Mouse (Mus musculus) lung, embryonic 16.5 days (tissue): ENCODE measurements around the gene Phospho1. TPM values are rescaled to one million over a fixed set of nuclear protein-coding genes. Genes with fewer than 3 reads are reported as not detected.

Experiments used
- ATAC-seq: fragments of 200-750 bp; cut with Nextera tagmentation; 2 replicates; pipeline ENCODE4 v1.8.0; 2017; ENCODE audit warnings: low read depth, mild to moderate bottlenecking, moderate library complexity
- H3K27ac ChIP-seq: fragments of 300-500 bp; sonication (generic); 2 replicates; pipeline ENCODE4 v1.5.1; 2014; ENCODE audit warnings: mild to moderate bottlenecking, control low read depth, low read length
- H3K27me3 ChIP-seq: fragments of 300-500 bp; sonication (generic); 2 replicates; pipeline ENCODE4 v1.6.1; 2014; ENCODE audit warnings: low read depth, low read length, mixed read lengths; ENCODE audit not compliant: control insufficient read depth, insufficient read depth
- H3K36me3 ChIP-seq: fragments of 300-500 bp; sonication (generic); 2 replicates; pipeline ENCODE4 v1.6.1; 2014; ENCODE audit warnings: low read length; ENCODE audit not compliant: control insufficient read depth, insufficient read depth
- H3K4me1 ChIP-seq: fragments of 300-500 bp; sonication (generic); replicated peaks from 2 replicates; pipeline ENCODE4 v1.6.1; 2014; ENCODE audit warnings: low read length, mixed read lengths; ENCODE audit not compliant: control insufficient read depth, insufficient read depth
- H3K4me2 ChIP-seq: fragments of 300-500 bp; sonication (generic); 2 replicates; pipeline ENCODE4 v1.6.1; 2014; ENCODE audit warnings: low read depth, low read length, control low read depth
- H3K4me3 ChIP-seq: fragments of 300-500 bp; sonication (generic); 2 replicates; pipeline ENCODE4 v1.5.1; 2014; ENCODE audit warnings: mild to moderate bottlenecking, low read length, control low read depth
- H3K9ac ChIP-seq: fragments of 300-500 bp; sonication (generic); 2 replicates; pipeline ENCODE4 v1.6.1; 2014; ENCODE audit warnings: low read length, control low read depth
- H3K9me3 ChIP-seq: fragments of 300-500 bp; sonication (generic); 2 replicates; pipeline ENCODE4 v1.6.1; 2016; ENCODE audit warnings: low read length; ENCODE audit not compliant: control insufficient read depth
- WGBS: fragments of 180-500 bp; shearing (Covaris S2); extraction: QIAGEN DNeasy Blood & Tissue Kit; methylation state at CpG from one replicate; pipeline ENCODE4 v1.1.7; 2014; 5-methylcytosine and 5-hydroxymethylcytosine counted together
- polyA plus RNA-seq: library from polyadenylated mRNA; unstranded; fragments of >200 nt; fragmentation: Nextera tagmentation; extraction: Ambion mirVana; gene quantifications from 2 replicates; pipeline ENCODE4 v1.2.1, GENCODE M21; 2015

Phospho1 gene
- polyA plus RNA-seq, 1 experiment from 2014 or later, result 1.7 TPM

- 93% methylated on average over 4 of the region's 4 CpGs for WGBS
- H3K4me2 ChIP-seq, result no peak overlapping the region
- ATAC-seq, result no peak
These were observed 38.6 kb upstream of the Phospho1 start for GRCm38 (mm10) chr11:95785675-95786074.

DNA sequence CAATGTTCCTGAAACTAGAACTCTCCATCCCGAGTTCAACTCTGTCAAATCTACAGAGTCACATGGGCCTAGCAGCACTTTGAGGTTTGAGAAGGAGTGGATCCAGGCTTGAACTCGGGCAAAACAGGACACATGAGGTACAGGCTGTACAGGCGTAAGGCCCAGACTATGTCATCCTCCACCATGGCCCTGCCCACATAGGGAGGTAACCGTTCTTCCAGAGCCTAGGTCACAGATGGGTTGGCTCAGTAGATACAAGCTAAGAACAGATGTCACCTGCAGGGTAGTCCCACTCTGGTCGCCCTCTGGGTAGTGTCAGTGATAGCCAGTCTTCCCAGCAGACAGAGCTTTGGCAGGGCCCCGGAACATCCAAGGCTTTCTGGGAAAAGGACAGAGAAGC, 37.8 kb upstream of the Phospho1 start:
- 81% methylated on average over 6 of the region's 6 CpGs for WGBS

More at GRCm38 (mm10) chr11:95785675-95786074, 38.6 kb upstream of the Phospho1 start:
- no peak overlapping the region for H3K27ac ChIP-seq
- no peaks in the 10 kb centered on the region for H3K27me3 ChIP-seq
- H3K36me3 ChIP-seq, result no peaks in the 10 kb centered on the region
- no peaks in the 10 kb centered on the region for H3K9me3 ChIP-seq
- no peak overlapping the region for H3K9ac ChIP-seq
- no peaks in the 10 kb centered on the region for H3K4me1 ChIP-seq
- H3K4me3 ChIP-seq, result no peak overlapping the region

GRCm38 (mm10) chr11:95789451-95789891, 34.8 kb upstream of the Phospho1 start:
- no peak overlapping the region for H3K4me3 ChIP-seq
- WGBS, result 66% methylated on average over 8 of the region's 8 CpGs

More for the DNA sequence above, 37.8 kb upstream of the Phospho1 start:
- Histone ChIP-seq H3K4me2 (no peak overlapping the region), H3K36me3 (no peaks in the 10 kb centered on the region), H3K27me3 (no peaks in the 10 kb centered on the region), H3K4me1 (no peaks in the 10 kb centered on the region), H3K9me3 (no peaks in the 10 kb centered on the region), H3K9ac (no peak overlapping the region), H3K27ac (no peak overlapping the region), H3K4me3 (no peak overlapping the region)
- ATAC-seq, result no peak

GRCm38 (mm10) chr11:95791787-95792186, 32.5 kb upstream of the Phospho1 start:
- Histone ChIP-seq H3K9me3 (no peaks in the 10 kb centered on the region), H3K27me3 (peaks cover 2% of the 10 kb centered on the region), H3K36me3 (no peaks in the 10 kb centered on the region), H3K4me1 (peaks cover 6% of the 10 kb centered on the region), H3K9ac (no peak overlapping the region), H3K4me3 (no peak overlapping the region), H3K4me2 (no peak overlapping the region), H3K27ac (no peak overlapping the region)
- 76% methylated on average over 13 of the region's 13 CpGs for WGBS
- ATAC-seq, result no peak

More at GRCm38 (mm10) chr11:95789451-95789891, 34.8 kb upstream of the Phospho1 start:
- Histone ChIP-seq H3K27ac (no peak overlapping the region), H3K9me3 (no peaks in the 10 kb centered on the region), H3K9ac (no peak overlapping the region), H3K4me2 (no peak overlapping the region), H3K4me1 (no peaks in the 10 kb centered on the region), H3K27me3 (no peaks in the 10 kb centered on the region), H3K36me3 (no peaks in the 10 kb centered on the region)
- peak; percentile 23; the same call in 1 of the 2 replicates for ATAC-seq

DNA sequence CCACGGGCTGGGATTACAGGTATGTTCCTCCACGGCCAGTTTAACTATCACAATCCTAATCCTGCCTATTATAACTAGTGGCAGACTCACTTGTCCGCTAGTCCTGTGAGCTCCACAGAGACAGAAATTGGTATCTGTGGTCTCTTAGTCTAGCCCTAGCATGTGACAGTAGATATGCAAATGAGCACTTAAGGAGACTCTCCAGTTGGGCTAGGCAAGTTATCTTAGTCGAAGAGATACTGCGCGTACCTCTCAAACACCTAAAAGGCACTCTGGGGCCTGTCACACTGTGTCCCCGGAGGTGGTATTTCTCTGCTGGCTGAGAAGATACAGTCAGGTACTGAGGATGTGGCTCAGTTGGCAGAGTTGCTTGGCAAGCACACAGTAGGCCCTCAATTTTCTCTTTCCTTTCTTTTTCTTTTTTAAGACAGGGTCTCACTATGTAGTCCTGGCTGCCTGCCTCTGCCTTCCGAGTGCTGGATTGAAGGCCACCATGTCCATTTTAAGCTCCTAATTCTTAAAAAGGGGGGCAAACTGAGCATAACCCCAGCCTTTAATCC, 31.3 kb upstream of the Phospho1 start:
- Histone ChIP-seq H3K9ac (no peak overlapping the region), H3K9me3 (no peaks in the 10 kb centered on the region), H3K4me2 (no peak overlapping the region), H3K4me1 (peaks cover 8% of the 10 kb centered on the region), H3K27me3 (peaks cover 9% of the 10 kb centered on the region), H3K4me3 (no peak overlapping the region), H3K36me3 (no peaks in the 10 kb centered on the region), H3K27ac (no peak overlapping the region)
- WGBS, result 89% methylated on average over 8 of the region's 8 CpGs
- no peak for ATAC-seq

DNA sequence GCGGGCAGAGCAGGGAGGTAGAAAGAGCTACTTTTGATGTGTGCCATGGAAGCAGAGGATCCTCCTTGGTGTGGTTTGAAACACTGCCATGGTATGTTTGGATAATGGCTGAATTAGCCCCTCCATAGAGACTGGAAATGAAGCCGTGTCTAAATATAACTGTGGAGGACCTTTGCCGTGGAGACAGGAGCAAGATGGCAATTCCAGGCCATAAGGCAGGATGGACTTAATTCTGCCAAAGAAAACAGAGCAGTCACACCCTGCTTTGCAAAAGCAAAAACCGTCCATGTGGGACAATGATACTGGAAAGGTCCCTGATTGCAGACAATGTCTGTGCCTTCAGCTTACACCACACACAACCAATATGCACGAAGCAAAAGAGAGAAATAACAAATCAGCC, 30.1 kb upstream of the Phospho1 start:
- WGBS, result 58% methylated on average over 5 of the region's 5 CpGs
- Histone ChIP-seq H3K27ac (no peak overlapping the region), H3K27me3 (peaks cover 12% of the 10 kb centered on the region), H3K36me3 (no peaks in the 10 kb centered on the region), H3K4me2 (no peak overlapping the region), H3K4me3 (no peak overlapping the region), H3K9me3 (no peaks in the 10 kb centered on the region), H3K9ac (no peak overlapping the region), H3K4me1 (peaks cover 8% of the 10 kb centered on the region)
- no peak for ATAC-seq

DNA sequence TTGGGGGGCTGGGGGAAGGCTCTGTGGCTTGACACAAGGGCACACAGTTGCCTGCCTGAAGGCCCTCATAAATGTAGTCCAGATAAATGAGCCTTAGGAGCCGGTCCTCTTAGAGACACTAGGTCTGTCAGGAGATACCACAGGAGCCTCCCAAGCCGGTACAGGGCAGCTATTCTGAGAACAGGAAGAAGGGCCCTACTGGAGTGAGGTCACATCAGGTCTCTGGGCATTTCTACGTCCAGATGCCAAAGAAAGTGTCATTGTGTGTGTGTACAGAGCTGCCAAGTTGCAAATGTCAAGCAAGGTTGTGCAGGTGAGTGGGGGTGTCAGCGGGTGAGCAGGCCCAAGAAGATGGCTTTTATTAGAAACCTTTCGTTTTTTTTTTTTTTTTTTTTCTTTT, 28.7 kb upstream of the Phospho1 start:
- no peak overlapping the region for H3K27ac ChIP-seq
- no peak overlapping the region for H3K4me2 ChIP-seq
- ATAC-seq, result no peak
- no peaks in the 10 kb centered on the region for H3K9me3 ChIP-seq
- no peaks in the 10 kb centered on the region for H3K36me3 ChIP-seq
- H3K4me3 ChIP-seq, result no peak overlapping the region
- WGBS, result 64% methylated on average over 5 of the region's 5 CpGs
- H3K9ac ChIP-seq, result no peak overlapping the region
- peaks cover 12% of the 10 kb centered on the region for H3K27me3 ChIP-seq
- H3K4me1 ChIP-seq, result peaks cover 8% of the 10 kb centered on the region

DNA sequence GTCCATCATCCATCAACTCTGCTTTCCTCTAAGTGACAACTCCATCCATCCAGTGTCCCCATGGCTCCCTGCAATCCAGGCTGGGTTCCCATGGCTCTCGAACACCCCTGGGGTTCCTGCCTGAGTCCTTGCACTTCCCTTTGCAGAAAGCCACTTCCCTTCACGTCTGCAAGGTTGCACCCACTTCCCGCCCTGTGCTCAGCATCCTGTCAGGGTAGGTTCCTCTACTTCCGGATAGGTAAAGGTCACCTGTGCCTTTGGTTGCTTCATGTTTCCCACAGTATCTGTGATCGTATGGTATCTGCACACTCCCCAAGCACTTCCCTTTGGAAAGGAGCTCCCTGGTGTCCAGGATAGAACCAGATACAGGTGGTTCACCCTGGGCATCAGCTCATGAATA, 19.3 kb upstream of the Phospho1 start:
- no peaks in the 10 kb centered on the region for H3K27me3 ChIP-seq
- no peak overlapping the region for H3K27ac ChIP-seq
- no peak overlapping the region for H3K9ac ChIP-seq
- 63% methylated on average over 5 of the region's 5 CpGs for WGBS
- no peak overlapping the region for H3K4me3 ChIP-seq
- no peak overlapping the region for H3K4me2 ChIP-seq
- H3K36me3 ChIP-seq, result no peaks in the 10 kb centered on the region
- no peak for ATAC-seq
- no peaks in the 10 kb centered on the region for H3K9me3 ChIP-seq
- no peaks in the 10 kb centered on the region for H3K4me1 ChIP-seq

DNA sequence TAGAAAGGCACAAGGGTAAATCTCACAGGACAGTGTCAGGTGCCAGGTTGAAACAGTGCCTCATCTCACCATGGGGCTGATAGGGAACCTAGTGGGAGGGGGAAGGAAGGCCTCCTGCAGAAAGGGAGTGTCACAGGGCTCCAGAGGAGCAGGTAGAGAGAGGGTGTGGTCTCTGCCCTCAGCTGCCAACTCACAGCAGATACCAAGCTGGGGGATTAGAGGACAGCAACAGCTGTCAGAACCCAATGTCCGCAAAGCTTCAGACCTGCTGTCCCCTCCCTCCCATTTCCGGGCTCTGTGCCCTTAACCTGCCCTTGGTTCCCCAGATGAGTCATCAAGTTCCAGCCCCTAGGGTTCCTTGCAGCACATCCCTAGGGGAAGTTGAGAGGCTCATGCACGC, 18.8 kb upstream of the Phospho1 start:
- 25% methylated on average over 3 of the region's 3 CpGs for WGBS
- Histone ChIP-seq H3K27me3 (no peaks in the 10 kb centered on the region), H3K27ac (no peak overlapping the region), H3K9me3 (no peaks in the 10 kb centered on the region), H3K4me3 (no peak overlapping the region), H3K4me1 (no peaks in the 10 kb centered on the region), H3K4me2 (no peak overlapping the region), H3K9ac (no peak overlapping the region), H3K36me3 (no peaks in the 10 kb centered on the region)
- no peak for ATAC-seq

GRCm38 (mm10) chr11:95807884-95808283, 16.4 kb upstream of the Phospho1 start:
- WGBS, result 92% methylated on average over 5 of the region's 5 CpGs
- no peaks in the 10 kb centered on the region for H3K4me1 ChIP-seq
- no peak overlapping the region for H3K4me3 ChIP-seq
- no peak overlapping the region for H3K4me2 ChIP-seq
- H3K27ac ChIP-seq, result no peak overlapping the region
- H3K9ac ChIP-seq, result no peak overlapping the region
- no peaks in the 10 kb centered on the region for H3K27me3 ChIP-seq
- no peak for ATAC-seq
- no peaks in the 10 kb centered on the region for H3K9me3 ChIP-seq
- H3K36me3 ChIP-seq, result no peaks in the 10 kb centered on the region
